Mouse (Mus musculus): ENCODE measurements around the gene Afap1. TPM values are rescaled to one million over a fixed set of nuclear protein-coding genes. Genes with fewer than 3 reads are reported as not detected.

The Afap1 gene
- total and polyA plus RNA-seq, 3 experiments = 13.7 to 21.9 (median 21.0) TPM

DNA sequence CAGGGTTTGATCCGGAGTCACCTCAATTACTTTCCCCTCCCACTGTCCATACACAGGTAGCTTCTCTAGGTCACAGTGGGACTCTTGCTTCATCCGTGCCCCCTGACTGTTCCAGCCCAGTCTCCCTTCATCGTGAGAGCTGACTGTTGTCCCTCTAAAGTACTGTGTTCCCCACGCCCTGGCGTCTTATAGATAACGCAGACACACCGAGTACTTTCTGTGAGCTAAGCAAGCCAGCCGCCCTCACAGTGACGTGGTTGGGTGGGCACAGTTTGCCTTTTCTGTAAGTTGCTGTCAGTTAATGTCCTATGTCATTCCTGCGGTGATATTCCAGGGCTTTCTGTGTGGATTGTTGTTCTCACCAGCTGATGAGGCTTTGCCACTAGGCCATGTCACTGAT, 39.9 kb downstream of the Afap1 start:
- no peak for DNase-seq

DNA sequence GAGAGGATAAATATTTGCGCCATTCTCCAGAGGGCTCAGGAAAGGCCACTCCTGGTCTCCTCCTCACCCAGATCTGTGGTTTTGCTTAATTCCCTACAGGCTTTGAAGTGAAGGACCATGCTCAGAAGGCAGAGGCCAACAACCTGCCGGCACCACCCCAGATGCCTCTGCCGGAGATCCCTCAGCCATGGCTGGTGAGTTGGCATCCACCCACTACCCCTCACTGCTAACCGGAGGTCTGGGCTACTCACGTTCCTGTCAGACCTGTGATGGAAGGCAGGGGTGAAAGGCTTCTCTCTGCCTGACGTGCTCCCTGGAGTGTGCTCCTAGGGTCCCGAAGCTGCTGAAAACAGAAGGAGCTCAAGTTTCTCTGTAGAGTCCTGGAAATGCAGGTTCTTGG, 42.8 kb downstream of the Afap1 start:
- DNase-seq = no peak

DNA sequence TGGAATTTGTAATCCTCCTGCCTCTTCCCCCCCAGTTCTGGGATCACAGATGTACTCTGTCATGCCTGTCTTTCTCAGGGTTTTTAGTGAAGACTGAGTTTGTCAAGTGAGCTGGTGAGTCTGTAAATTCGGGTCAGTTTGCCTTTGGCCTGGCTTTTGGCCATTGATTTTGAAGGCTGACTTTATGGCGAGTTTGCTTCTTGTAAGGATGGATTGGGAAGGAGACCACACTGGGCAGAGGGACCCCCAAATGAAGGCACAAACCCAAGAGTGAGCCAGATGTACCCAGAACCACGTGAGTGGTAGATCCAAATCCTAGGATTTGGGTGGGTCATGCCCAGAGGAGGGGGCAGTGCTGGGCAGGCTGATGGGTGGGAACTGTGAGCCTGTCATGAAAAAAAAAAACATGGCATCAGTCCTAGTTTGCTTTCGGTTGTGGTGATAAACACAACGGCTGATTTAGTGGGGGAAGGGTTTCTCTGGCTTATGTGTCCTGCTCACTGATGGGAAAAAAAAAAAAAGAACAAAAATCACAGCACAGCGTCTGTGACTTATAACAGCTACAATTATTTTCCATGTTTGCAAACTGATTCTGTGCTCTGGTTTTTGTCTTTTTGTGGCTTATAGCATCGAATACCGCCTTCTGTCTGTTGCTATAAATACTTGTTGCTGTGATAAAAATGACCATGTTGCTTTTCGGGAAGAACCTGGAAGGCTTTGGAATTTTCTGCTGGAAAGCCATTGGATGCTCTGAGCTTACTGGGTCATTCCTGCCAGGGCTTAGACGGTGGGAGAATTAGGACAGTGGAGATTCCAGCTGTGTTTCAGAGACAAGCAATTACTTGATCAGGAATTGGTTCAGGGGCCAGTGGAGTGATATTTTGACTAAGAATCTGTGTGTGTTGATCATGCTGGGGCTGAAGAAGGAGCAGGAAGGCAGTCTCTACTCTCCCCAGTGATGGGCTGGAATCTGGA, 45.4 kb downstream of the Afap1 start:
- no peak for DNase-seq

DNA sequence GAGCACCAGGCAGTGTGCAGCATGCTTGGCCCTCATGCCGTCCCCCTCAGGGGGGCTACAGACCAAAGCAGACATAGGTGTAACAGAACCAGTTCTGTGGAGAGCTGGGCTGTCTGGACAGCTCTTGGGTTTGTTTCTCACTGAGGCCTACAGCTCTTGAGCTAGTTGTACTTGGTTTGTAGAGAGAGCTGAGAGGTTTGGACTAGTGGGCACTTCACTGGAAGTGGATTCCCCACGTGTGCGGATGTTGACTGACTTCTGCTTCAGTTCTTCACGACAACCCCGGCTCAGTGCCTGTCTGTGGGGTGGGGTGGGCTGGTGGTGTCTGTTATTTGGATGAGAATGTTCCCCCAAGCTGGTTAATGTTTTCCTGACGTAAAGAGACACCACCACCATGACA, 46.8 kb downstream of the Afap1 start:
- DNase-seq = no peak

DNA sequence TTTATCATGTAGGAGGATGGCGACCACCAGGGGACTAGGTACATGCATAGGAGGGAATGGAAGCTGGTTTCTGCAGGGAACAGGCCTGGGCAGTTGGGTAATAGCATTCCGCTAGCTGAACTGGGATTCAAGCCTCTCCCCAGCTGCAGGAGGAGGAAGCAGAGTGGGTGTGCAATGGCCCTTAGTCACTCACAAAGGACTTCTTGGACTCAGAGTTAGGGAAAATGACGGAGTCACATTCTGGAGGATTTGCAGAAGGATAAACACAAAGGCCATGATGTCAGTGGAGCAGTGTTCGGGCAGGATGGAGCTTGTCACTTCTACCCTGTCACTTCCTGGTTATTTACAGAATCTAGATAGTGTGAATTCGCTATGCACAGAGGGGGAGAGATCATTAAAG, 50.4 kb downstream of the Afap1 start:
- DNase-seq = no peak

DNA sequence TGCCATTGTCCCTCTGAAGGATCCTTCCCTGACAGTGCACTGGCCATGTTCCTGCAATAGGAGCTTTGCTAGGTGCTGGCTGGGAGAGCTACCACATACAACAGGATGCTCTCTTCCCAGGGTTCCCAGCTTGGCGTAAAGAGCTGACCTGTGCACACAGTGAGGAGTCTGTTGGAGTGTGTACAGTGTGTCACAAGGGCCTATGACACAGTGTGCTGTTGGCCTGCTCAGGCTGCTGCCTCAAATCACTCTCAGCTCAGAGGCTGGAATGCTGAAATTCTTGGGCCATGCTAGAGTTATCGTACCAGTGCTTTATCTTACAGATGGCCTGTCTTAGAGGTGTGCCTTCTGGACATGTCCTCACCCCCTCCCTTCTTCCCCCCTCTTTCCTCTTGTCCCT, 53.7 kb downstream of the Afap1 start:
- DNase-seq = no peak

DNA sequence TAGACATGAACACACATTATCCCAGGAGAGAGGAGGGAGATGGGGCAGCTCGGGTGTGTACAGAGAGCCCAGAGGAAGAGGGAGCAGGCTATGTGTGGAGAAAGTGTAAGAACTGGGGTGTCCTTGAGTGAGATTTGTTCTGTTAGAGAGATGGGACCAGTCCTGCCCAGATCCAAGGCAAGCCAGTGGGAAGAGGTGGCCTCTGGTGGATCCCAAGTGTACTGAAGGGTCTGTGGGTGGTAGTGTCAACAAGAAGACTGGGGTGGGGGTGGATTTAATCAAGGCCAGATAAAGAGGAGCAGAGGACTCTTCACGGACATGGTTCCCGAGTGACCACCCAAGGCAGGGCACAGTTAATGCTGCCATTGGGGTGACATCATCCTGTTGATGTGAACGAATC, 54.3 kb downstream of the Afap1 start:
- no peak for DNase-seq

DNA sequence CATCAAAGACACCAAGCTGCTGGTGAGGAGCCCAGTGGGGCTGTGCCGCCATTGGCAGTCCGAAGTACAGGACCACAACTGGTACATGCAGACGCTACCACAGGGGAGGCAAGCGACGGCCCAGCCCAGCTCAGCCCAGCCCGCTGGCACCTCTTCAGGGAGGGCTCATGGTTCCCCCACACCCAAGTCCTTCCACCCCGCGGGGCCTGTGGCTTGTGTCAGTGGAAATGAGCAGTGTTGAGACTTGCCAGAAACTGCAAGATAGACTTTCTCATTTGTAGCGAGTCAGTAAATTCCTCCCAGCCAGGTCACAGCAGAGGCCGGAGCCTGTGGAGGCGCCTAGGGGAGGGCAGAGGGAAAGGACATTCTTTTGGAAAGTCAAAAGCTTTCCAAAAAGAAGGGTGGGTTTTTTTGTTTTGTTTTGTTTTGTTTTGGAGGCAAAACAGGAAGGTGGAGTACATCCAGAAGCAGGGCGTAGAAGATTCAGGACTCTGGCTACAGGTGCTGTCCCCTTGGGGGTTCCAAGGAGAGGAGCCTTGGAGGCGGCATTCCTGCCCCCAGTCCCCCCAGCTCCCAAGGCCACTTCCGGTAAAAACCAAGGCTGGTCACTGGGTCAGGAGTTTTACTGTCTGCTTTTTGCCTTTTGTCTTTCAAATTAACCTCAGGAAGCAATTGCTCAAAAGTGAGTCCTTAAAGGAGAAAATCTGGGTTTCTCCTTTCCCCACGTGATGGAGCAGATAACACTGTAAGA, 55.3 kb downstream of the Afap1 start:
- peak; percentile 42 for DNase-seq

DNA sequence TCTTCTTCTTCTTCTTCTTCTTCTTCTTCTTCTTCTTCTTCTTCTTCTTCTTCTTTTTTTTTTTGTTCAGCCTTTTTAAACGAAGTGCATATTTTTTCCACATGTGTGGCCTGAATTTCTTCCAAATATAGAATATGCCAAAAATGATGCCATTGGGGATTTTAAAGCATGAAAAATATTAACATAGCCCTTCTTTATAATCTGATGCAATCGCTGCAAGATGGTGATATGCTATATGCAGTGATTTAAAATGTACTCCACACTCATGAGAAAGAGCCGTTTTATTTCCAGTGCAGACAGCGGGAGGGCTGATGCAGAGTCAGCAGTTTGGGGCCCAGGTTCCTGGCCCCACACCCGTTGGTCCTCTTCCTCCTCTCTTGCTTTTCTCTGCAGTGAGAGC, 55.9 kb downstream of the Afap1 start:
- no peak for DNase-seq

DNA sequence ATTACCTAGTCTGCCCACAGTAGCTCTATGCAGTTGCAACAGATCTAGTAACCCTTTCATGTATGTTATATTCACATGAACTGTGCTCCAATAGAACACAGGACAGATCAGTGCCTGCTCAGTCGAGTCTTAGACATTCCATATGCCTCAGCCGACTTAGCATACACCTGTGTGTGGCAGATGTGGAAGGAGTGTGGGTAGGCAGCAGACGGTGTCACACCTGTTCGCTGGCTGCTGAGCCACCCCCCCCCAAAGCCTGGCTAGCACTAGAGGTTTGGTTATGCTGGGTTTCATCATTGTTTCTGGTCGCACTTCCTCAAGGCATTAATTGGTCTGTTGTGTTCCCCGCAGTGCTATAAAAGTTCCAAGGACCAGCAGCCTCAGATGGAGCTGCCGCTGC, 57.4 kb downstream of the Afap1 start:
- DNase-seq = no peak

DNA sequence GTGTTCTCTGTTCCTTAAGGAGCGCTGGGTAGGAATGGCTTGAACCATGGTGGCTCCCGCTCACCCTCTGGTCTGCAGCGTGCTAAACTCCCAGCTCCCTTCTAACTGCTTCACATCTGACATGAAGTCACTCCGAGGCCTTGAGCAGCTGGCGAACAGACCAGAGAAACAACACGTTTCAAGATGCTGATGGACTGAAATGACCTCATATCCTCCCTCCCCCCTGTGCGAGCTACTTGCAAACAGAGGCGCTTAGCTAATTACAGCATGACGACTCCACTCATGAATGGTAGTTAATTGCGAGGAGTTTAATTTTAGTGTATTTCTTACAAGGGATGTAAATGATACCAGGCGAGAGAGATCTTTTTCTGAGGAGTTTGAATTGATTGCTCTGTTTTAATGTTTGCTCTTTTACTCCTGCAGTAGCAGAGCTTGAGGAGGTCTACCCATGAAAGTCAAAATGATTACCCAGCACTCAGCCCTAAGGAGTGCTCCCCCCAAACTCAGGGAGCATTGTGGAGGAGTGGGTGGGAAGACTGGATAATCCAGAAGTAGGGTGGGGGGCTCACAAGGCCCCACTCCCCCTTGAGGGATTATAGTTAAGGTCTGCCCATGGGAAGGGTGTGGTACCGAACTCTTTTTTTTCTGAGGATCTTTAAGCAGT, 61.1 kb downstream of the Afap1 start:
- DNase-seq = no peak

DNA sequence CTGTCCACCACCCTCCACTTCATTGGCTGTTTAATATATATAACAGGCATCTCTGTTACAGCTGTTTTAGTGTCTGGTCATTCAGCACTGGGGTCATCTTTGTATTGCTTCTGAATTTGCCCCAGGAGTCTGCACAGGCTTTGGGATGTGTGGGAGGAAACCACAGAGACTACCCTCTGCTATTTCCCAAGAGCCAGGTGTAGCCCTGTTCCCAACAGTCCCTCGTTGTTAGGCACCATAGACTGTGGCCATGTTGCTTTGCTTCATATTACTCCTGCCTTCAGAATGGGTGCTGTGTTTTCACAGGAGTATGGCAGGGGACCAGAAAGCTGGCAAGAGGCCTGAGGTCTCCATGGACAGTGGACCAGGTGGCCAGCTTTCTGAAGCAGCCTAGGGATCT, 63.1 kb downstream of the Afap1 start:
- DNase-seq = no peak

DNA sequence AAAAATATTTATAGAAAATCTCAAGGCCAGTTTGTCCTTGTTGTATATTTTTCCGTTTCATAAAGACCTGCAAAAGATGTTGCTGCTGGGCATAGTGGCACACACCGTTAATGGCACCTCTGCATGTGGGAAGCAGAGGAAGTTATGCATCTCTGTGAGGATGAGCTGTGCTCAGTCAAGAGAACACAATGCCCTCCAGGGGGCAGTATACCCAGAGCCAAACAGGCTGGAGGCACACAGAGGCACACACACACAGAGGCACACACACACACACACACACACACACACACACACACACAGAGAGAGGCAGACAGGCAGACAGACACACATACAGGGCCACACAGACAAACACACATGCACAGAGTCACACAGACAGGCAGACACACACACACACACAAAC, 65.6 kb downstream of the Afap1 start:
- DNase-seq = no peak

DNA sequence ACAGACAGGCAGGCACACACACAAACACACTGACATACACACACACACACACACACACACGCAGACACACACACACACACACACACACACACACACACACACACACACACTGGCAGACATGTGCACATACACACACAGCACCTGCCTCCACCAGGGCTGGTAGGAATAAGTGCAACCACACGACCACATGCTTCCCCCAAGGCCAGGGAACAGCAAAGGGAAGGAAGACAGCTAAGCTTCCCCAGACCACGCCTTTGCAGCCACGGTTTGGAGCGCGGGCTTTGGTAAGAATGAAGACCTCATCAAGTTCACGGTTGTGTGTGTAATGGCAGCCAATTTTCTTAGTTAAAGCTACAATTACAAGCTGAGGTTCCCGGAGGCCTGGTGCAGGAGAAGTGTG, 67.0 kb downstream of the Afap1 start:
- DNase-seq = no peak

DNA sequence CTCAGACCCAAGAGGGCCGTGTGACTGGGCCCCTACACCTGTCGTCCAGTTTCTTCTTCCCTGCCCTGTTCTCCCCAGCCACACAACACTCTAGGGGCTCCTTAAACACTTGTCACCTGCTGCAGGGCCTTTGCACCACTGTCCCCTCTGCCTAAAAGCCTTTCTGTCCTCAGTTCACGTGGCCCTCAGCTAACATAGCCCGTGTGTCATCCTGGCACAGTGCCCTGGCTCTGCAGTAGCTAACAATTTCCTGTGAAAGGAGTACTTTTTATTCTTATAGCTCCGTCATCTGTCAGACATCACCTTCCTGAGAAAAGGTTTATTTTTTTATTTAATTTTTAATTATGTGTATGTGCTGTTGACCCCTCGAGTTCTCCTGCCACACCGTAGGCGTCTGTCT, 68.2 kb downstream of the Afap1 start:
- DNase-seq = peak; percentile 49

DNA sequence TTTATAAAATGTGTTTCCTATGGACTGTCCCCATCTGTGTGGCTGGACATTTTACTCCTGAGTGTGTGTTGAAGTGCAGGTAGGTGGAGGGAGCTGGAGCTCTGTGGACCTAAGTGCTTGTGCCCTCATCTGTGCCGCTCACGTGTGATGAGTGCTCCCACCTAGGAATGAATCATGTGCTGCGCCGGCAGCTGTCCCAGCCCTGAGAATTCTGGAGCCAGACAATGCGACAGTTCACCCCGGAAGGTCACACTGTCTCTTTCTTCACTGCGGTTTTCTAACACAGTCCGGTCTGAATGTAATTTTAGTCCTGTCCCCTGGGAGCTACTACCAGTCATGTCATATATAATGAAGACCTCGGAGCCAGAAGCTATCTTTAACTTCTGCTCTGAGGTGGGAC, 70.5 kb downstream of the Afap1 start:
- no peak for DNase-seq

DNA sequence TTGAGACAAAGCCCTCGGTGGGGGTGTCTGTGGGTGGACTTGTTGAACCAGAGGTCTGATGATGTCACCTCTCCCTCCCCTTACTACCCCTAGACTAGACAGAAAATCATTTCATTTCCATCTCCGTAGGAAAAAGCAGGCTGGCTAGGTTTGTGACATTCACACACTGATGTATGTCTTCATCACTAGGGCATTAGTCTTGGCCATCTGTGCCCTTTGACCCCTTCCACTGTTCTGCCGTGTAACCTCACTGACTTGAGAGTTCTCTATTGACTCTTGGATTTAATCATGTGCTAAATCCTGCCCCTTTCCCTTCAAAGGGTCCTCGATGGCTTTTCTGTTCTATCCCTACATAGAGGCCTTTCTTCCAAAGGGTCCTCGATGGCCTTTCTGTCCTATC, 71.9 kb downstream of the Afap1 start:
- DNase-seq = no peak

DNA sequence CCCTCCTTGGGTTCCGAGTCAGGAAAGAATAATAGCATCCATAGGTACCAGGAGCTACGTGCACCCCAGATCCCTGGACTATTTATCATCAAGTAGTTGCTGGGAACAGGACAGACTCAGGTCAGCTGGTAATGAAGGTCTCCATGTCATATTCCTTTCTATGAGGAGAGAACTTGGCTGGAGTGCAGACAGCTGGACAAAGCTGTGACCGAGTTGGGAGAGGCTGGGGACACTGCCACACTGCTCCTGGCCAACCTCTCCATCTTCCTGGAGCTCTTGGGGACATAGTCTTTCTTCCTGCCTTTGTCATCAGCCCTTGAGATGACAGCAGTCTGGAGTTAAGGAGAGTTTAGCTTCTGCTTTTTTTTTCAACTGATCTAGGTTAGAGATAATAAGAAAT, 76.7 kb downstream of the Afap1 start:
- no peak for DNase-seq

DNA sequence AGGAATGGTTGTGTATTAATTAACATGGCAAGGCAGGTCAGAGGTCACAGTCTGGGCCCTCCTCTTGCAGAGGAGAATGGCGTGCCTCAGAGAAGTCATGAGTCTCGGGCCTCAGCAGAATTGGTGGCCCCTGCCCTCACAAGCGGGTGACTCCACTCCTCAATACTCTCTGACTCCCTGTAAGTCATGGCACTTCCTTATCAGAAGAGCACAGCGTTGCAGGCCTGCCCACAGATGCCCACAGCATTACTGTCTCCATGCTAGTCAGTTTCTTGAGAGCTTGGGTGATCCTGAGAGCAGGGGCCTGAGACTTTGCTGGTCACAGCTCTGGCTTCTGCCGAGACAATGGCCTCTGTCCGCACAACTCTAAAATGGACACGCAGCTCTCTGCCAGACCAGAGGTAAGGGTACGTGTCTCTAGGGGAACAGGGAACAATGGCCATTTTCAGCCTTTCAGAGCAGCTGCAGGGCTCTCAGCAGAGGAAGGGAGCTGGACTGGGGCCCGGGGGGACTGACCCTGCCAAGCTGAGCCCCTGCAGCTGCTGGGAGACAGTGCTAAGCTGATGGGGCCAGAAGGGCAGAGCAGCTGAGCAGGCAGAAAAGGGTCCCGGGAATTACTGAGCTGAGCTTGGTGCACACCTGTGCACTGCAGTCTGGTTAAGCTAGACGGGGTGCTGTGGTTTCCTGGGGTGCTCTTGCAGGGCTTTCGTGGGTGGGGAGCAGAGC, 77.4 kb downstream of the Afap1 start:
- DNase-seq = no peak

DNA sequence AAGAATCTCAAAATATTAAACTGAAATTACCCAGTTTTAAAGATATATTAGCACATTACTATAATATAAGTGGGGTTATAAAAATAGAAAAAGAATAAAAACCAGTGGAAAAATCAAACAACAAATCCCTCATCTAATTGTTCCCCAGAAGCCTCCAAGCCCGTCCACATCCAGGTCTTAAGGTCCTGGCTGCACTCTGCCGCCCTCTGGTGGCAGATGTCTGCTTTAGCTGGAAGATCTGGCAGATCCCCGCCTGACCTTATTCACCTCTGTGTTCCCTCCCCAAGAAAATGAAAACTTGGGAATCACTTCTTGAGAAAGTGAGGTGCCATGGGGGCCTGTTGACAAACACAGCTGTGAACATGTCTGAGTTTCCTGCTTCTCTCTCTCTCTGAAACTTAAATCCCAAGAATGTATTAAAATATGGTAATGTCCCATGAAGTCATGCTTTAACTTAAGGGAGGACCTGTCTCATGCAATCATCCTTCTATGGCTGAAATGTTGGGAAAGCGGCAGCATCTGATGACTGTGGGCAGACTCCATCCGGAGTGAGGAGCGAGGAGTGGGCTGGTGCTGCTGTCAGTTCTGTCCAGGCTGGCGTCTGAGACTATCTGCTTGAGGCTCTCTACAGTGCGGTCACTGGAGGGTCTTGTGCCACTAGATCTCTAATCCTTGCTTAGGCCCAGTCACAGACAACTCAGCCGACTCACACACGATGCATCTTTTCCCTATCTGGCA, 78.9 kb downstream of the Afap1 start:
- peak; percentile 72 for DNase-seq

DNA sequence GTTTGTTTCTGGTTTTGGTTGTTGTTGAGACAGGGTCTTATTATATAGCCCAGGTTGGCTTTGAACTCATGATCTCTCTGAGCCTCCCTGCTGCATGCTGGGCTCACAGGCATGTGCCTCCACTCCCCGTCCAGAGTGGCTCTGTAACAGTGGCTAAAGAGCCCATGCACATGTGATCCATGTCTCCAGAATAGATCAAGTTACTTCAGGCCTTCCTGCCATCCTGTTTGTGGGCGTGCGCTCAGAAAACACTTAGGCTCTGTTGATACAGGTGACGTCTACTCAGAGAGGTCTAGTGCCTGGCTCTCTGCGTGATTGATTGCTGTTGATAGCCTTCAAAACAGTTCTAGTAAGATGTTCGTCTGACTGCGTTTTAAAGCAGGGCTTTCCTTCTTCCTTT, 79.6 kb downstream of the Afap1 start:
- DNase-seq = no peak

Data from adrenal gland, adult 2 months (tissue).